Mouse (Mus musculus) heart, postnatal 36 days (tissue): ENCODE results near the gene Kirrel3. TPM values are rescaled to one million over a fixed set of nuclear protein-coding genes. Genes with fewer than 3 reads are reported as not detected.
A peak's percentile ranks its signal among the peaks of the same experiment; 100 is the strongest.

Source experiments
- DNase-seq, 2 experiments: peaks; one replicate each; pipeline ENCODE4 v3.0.0; 2021 to 2022
- intact Hi-C: fragments of 180-260 bp; cut with DNase I; formaldehyde crosslinking; loops from one replicate; pipeline ENCODE4 v1.15.1; 2025
- total RNA-seq, 2 experiments: library from RNA; stranded (reverse); gene quantifications; 2 replicates each; pipeline ENCODE4 v1.2.3; 2021

Kirrel3 gene
- total RNA-seq, 2 experiments from 2014 or later: 0.53 to 0.60 TPM

DNA sequence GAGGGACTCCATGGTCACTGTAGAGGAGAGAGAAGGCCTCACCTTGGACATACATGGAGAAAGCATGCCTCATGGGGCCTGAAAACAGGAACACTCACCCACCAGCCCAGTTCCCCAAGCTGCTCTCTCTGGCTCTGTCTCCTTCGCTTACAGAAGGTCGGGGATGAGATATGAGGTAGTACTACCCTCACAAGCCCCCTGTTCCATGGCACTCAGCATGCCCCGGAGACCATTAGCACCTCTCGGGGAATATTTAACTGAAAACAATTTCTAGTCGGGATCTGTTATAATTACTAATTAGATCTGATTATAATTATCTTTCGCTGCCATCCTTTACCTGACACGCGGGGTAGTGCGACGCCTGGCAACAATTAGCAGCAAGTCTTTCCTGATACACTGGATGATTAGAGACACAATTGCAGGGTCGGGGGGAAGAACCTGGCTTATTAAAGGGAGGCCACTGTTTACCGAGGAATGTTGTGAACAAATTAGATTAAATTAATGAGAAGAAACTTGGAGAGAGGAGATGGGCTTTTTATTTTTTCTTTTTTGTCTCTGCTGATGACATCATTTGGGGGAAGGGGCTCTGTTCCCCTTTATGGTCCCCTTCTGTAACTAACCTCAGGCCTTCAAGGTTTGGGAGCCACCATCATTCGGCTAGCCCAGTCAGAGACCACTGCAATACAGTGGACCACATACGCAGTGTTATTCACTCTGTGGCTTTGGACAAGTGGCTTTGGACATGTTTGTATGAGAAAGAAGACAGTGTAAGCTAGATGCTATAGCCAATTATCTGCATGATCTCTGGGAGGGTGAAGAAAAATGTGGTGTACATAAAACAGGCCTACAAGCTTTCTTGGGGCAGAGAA, 478.7 kb downstream of the Kirrel3 start:
- intact Hi-C loops: no loop called here

DNA sequence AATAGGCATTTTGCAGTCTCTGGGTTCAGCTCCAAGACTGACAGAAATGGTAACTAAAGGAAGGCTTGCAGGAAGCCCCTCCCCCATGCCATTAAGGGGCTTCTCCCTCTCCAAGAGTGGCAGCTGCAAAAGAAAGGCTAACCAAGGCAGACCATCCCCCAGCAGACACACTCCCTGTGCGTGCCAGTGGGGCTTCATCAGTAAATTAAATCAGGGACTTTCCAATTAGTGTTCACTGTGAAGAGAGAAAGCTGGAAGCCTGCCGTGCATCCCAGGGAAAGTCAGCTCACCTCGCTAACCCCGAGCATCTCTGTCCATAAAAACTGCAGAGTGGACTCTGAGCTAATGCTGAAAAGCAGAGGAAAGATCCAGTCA, 479.3 kb downstream of the Kirrel3 start:
- intact Hi-C loops: no loop called here
- no peak for DNase-seq

More for the DNA sequence above, 478.7 kb downstream of the Kirrel3 start:
- DNase-seq: no peak

DNA sequence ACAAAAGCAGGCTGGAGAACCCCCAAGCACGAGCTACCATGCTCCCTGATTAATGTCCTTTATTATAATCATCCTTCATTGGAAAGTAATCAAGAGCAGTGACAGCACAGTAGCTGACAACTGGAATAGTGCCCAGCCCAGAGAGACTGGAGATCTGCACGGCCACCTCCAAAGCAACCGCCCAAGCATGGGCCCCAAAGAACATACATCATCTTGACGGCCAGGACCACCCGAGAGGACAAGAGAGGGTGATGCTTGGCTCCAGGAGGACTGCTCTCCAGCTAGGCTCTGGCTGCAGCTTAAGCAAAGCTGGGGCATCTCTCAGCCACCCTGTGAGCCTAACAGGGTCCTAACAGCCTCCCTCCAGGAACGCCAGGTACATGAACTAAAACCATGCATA, 482.1 kb downstream of the Kirrel3 start:
- DNase-seq: no peak
- intact Hi-C loops: no loop called here

DNA sequence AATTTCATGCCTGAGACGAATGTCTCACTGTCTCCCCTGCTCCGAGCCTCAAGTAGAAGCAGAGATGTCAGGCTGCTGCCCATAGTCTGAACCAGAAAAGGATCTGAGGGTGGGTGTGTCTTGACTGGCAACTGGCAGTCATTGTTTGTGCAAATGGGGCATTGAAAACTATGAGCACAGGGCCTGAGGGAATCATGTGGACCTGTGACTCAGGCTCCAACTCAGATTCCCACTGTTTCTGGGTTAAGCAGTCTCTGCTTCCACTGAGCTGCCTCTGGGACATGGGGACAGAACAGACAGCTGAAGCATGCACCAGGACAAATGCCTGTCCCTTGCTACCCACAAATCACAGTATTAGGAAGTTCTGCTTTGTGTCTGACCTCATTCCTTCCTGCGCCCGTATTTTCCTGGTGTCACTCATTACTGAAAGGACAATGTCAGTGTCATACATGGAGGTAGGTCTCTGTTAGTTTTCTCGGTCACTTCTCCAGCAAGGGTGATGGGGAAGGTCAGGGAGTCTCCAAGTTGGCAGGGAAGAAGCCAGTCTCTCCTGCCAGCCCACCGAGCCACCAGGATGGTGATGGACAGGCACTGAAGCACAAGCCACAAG, 484.3 kb downstream of the Kirrel3 start:
- intact Hi-C loops: no loop called here
- DNase-seq: no peak

DNA sequence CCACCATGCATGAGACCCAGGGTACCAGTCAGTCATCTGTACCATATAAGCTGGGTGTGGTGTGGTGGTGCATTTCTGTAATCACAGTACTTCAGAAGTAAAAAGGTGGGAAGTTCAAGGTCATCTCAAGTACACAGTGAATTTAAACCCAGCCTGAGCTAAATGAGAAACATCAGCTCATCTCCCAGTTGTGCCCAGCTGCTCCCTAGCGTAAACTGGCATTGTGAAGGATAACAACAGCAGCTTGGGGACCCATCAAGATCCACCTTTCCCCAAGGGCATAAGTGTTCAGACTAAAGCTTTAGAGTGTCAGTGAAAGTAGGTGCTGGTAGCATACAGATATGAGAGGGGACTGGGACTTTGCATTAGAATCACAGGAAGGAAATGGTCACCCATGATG, 488.6 kb downstream of the Kirrel3 start:
- intact Hi-C loops: no loop called here

DNA sequence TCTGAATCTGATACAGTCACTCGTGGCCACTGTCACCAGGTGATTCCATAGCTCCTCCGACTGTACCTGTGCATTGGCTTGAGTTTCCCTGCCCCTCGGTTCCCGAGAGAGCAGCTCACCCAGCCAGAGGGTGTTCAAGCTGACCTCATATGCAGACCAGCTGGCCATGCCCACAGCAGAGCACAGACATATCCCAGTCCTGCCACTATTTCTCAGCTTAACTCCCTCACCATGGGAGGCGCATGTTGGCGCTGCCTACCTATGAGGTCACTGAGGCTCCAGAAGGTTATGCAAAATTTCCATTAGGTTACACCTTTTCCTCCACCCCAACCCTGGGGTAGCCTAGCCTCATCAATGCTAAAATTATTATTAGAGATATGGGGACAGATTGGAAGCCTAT, 489.6 kb downstream of the Kirrel3 start:
- intact Hi-C loops: no loop called here
- no peak for DNase-seq

More for the DNA sequence above, 488.6 kb downstream of the Kirrel3 start:
- no peak for DNase-seq

DNA sequence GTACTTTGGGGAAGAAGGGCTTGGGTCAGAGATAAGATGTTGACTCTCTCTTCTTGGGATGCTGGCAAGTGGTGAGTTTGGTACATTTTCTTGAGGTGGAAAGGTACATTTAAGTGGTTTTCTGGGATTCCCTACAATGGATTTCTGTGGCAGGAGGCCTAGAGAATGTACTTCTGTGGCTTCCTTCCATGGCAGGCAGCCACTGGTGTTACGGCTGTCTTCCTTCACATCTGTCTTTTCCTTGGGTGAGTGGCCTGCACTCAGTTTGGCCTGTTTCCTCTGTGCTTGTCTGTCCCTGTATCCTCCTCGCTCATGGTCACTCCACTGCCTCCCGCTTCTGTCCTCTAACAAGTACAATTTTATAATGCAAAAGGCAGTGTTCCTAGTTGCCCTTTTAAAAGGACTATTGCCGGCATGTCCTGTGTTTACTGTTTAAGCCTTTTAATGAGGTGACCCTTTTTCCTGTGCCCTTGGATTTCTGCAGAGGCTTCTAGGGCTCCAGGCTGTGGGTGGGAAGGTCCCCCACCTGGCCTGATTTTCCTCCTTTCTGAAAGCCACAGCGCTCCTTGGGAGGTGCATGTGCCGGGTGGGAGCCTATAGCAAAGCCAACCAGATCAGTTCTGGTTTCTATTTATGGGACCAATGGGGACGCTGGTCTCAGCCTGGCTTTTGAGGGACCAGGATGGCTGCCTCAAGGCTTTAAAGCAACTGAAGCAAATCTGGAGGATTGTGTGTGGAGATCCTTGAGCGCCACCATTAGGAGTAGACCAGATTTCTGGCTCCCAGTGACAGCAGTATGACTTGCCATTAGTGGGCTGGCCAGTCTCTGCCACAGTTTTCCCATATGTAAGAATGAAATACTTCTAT, 491.1 kb downstream of the Kirrel3 start:
- intact Hi-C loops: no loop called here
- no peak for DNase-seq

DNA sequence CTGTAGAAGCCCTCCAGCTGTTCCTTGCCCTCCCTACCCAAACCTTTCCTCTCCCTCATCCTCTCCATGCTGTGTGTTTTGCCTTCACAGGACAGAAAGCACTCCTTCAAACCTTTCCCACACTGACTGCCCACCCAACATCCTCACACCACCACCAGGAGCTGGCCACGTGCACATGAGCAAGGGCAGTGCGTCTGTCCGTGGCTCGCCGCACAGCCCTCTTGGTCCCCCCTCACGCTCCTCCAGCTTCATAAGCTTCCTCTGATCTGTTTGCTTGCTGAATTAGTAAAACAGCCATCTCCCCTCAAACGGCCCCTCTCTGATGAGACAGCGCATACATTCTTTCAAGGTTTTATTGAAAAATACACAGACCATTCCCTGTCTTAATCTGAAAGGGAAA, 492.0 kb downstream of the Kirrel3 start:
- intact Hi-C loops: no loop called here
- no peak for DNase-seq

DNA sequence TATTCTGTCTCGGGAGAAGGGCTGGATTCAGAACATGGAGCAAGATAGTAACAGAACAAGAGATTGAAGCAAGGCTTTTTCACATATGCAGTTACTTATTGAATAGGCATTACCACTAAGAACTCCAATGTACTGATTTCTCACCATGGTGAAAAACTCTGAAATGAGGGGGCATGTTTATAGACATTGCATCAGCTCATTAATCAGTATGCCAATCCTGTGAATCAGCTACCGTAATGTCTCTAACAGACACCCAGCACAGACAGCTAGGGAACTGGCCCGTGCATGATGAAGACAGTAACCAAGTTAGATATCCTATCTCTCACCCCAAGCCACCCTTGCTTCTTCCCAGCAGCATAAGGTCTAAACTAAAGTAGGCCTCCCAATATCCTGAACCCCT, 492.5 kb downstream of the Kirrel3 start:
- intact Hi-C loops: no loop called here
- DNase-seq: no peak

DNA sequence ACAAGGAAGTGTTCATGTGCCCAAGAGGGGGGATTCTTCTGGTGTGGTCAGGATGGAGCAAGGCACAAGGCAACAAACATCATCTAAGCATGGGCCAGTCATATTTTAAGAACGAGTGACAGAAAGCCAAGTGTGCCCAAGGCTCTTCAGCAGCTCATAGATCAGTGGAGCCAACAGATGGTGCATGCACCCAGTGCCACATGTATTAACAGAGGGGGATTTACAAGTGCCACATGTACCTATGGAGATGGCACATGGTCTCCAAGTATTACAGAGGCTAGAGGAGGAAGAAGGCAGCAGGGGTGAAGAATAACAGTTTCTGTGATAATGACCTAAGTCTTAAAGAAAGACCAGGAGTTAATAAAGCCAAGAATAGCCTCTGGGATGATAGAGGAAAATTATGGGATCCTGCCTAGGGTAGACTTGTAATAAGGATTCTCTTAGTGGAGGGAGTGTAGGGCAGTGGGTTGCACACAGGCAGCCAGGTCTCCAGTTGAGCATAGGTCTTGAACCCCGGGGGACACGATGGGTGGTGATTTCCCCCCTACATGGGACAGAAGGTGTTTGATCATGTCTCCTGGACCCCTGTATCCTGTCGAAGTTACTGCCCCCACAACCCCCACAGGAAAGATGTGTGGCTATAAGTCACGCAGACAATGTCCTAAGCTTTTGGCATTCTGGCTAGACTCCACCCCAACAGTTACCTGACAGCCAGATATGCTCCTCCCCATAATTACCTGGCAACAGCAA, 495.0 kb downstream of the Kirrel3 start:
- intact Hi-C loops: no loop called here
- DNase-seq: no peak

DNA sequence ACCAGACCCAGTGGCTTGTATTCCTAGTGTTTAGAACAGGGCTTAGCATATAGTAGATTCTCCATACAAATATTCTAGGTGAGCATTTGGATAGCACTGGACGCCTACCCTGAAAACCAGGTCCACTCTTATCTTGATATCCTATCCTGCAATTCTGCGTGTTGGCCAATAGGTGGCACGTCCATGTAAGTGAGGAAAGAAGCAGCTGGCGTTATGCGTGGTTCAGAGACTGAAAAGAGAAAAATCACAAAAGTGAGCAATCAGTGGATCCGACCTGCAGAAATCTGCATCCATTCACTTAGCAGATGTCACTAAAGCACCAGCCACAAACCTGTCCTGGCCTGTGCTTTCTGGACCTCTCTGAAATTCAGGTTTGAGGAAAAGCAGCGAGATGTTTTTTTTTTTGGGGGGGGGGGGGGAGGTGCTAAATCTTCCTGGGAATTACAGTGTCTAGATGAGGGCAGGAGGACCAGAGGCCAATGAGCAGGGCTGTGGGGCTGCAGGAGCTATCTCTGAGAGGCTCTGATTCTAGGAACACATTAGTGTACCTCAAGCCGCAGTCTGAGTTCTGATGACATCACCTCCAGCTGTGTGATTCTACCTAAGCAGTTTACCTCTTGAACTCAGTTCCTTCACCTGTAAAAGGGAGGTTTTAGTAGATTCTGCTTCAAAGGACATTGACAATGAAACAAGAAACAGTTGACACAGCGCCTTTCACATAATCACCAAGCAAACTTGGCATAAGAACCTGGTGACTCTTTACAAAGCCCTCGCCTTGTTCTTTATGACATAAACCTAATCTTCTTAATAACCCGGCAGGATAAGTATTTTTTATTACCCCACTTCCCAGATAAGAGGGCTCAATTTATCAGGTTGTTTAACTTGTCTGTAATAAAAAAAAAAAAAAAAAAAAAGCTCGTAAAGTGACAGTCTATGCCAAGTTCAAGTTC, 498.1 kb downstream of the Kirrel3 start:
- intact Hi-C loops: loop anchor here (1.0 to 2.0 kb wide), 3 partner anchors 34 to 184 kb away; no protein-coding TSS in a partner anchor
- DNase-seq: peak; percentile 30 to 37

DNA sequence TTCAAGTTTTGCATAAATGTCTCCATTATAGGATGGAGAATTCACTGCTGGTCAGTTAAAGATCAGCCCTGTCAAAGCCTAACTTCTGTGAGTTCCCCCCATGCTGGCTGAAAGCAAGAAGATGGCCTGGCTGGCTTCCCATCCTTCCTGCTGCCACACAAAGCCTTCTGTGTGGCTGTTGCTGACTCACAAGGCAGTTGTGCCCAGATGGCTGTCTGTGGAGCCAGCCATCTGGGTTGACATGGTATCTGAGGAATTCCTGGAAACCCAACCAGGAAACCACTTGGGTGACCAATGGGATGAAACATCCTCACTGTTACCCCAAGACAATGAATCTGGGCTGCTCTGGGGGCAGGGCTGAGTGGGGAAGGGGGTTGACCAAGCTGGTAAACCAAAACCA, 500.5 kb downstream of the Kirrel3 start:
- no peak for DNase-seq
- intact Hi-C loops: no loop called here

DNA sequence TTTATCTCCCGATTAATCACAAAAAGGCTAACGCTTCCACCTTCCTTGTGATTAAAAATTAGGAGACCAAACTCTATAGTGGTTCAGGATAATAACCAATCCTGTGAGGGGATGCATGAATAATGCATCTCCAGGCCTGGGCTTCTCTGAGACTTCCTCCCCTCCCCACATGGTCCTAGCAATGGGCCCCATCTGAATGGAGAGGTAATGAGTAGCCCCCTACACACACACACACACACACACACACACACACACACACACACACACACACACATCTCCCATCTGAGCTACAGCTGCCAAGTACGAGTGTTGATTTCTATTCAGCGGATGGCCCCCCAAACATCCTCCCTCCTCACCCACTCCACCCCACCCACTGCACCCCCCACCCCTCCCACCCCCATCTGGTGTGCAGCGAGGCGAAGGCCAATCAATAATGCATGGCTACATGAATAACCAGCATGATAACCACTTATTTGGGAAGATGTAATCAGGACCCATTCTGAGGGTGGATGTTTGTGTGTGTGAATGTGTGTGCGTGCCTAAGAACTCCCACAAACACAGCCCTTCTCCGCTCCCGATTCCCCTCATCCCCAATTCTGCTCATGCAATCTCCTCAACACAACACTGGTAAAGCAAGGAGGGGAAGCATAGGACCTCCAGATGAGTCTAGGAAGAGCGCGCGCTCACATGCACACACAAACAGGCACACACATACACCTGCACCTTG, 501.9 kb downstream of the Kirrel3 start:
- intact Hi-C loops: no loop called here
- no peak for DNase-seq

DNA sequence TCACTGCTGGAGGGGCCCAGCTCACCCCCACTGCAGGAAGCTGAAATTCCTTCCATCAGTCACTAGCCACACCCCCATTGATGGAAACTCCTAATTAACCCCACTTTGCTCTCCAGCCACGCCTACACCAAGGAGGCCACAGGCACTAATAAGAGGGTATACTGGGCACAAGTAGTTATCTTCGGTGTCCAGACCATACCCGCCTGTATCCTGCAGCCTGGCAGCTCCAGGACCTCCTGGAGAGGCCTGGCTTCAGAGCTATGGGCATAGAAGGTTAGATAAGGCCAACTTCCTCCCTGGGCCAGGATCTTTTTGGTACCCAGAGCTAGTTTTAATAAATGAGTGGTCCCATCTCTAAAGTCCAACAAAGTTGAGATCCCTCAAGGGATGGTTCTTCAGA, 503.0 kb downstream of the Kirrel3 start:
- DNase-seq: no peak
- intact Hi-C loops: no loop called here

DNA sequence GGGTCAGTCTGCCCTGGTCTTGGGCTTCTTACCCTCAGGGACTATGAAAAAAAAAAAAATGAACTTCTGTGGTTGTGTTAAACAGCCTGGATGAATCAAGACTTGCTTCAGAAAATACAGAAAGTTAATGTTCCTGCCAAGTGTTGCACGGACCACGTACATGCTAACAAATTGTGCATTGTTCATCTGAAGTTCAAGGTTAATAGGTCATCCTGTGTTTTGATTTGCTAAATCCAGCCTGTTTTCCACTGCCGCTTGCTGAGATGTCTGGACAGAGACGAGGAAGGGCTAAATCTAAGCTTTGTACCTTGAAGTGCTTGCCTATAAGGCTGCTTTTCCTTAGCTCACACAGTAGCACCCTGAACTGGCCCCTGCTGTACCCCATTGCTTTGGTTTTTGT, 506.5 kb downstream of the Kirrel3 start:
- intact Hi-C loops: no loop called here
- no peak for DNase-seq

DNA sequence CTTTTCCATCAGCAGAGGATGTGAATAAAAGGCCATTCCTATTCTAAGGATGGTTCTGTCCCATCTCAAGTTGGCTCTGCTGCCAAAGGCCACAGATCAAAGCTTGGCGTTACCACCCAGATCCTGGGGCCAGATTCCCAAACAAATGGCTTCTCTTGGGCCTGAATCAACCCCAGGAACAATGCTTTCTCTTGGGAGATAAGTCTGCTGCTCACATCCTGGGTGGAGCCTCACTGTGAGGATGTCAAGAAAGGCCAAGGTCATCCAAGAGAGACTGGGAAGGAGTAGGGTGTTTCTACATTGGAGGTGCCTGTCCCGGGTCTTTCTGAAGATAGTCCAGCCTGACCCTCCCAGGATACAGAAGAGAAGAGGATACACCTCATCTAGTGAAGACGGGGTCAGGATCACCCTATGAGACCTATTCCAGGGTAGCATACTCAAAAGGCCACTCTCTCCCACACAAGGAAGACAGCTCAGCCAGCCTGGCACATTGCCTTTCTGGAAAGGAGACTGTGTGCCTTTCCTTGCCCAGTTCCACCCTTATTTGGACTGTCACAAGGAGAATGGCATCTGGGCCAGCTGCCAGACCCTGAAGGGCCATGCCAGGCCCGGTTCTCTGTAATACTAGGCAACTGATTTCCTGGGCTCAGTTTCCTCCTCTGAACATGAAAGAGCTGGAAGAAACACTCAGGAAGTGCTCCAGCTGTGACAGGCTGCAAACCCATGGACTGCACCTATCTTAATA, 507.9 kb downstream of the Kirrel3 start:
- DNase-seq: peak; percentile 81 to 84
- intact Hi-C loops: no loop called here

DNA sequence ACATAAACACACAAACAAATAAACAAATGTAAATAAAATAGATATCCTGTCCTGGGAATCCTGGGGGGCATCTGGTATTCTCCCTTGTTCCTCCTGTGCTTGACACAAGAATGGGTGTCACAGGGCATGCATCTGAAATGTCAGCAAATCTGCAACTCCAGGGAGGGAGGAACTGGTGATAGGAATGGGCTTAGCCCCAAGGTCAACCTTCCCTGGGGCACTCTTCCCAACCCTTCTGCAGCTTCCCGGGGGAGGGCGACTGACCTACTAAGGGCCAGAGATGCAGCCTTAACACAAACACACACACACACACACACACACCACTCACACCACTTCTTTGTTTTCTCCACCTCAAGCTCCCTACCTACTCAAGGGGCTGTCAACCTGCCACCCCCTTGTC, 509.4 kb downstream of the Kirrel3 start:
- DNase-seq: no peak
- intact Hi-C loops: no loop called here
